Mouse (Mus musculus) kidney, embryonic 16.5 days (tissue): ENCODE results near the gene Hoxa7. TPM values are rescaled to one million over a fixed set of nuclear protein-coding genes. Genes with fewer than 3 reads are reported as not detected.

Source experiments
- ATAC-seq: fragments of 200-750 bp; cut with Nextera tagmentation; 2 replicates; pipeline ENCODE4 v1.8.0; 2017; ENCODE audit warnings: moderate TSS enrichment; ENCODE audit not compliant: low FRiP score, low TSS enrichment
- H3K27ac ChIP-seq: fragments of 300-500 bp; sonication (generic); 2 replicates; pipeline ENCODE4 v1.5.1; 2014; ENCODE audit warnings: low read length
- H3K27me3 ChIP-seq: fragments of 300-500 bp; sonication (generic); 2 replicates; pipeline ENCODE4 v1.6.1; 2014; ENCODE audit warnings: low read length, control low read depth, mixed read lengths; ENCODE audit not compliant: insufficient read depth
- H3K36me3 ChIP-seq: fragments of 300-500 bp; sonication (generic); 2 replicates; pipeline ENCODE4 v1.6.1; 2014; ENCODE audit warnings: low read length, control low read depth, mixed read lengths; ENCODE audit not compliant: insufficient read depth
- H3K4me1 ChIP-seq: fragments of 300-500 bp; sonication (generic); 2 replicates; pipeline ENCODE4 v1.6.1; 2014; ENCODE audit warnings: low read length, control low read depth, mixed read lengths; ENCODE audit not compliant: insufficient read depth
- H3K4me2 ChIP-seq: fragments of 300-500 bp; sonication (generic); replicated peaks from 2 replicates; pipeline ENCODE4 v1.6.1; 2014; ENCODE audit warnings: low read depth, low read length
- H3K4me3 ChIP-seq: fragments of 300-500 bp; sonication (generic); 2 replicates; pipeline ENCODE4 v1.5.1; 2014; ENCODE audit warnings: mild to moderate bottlenecking, low read length
- H3K9ac ChIP-seq: fragments of 300-500 bp; sonication (generic); replicated peaks from 2 replicates; pipeline ENCODE4 v1.6.1; 2014; ENCODE audit warnings: low read length
- H3K9me3 ChIP-seq: fragments of 300-500 bp; sonication (generic); 2 replicates; pipeline ENCODE4 v1.6.1; 2016; ENCODE audit warnings: low read length, control low read depth
- WGBS: fragments of 180-500 bp; shearing (Covaris S2); extraction: QIAGEN DNeasy Blood & Tissue Kit; methylation state at CpG from one replicate; pipeline ENCODE4 v1.1.7; 2014; 5-methylcytosine and 5-hydroxymethylcytosine counted together
- polyA plus RNA-seq: library from polyadenylated mRNA; unstranded; fragments of >200 nt; fragmentation: Nextera tagmentation; extraction: Ambion mirVana; gene quantifications from 2 replicates; pipeline ENCODE4 v1.2.1, GENCODE M21; 2015

Hoxa7 gene
- 25.7 and 27.5 TPM in 2 replicates for polyA plus RNA-seq

- peak; percentile 28 for ATAC-seq
- Histone ChIP-seq H3K4me2 (peak within 1 kb of the TSS; percentile 81), H3K36me3 (0 out of 2 replicates have a peak, but pooled peaks cover 7% of the 10 kb centered on the region), H3K27me3 (no peaks in the 10 kb centered on the region), H3K4me1 (peaks cover 34% of the 10 kb centered on the region), H3K9me3 (no peaks in the 10 kb centered on the region), H3K9ac (peak within 1 kb of the TSS; percentile 95), H3K4me3 (peak within 1 kb of the TSS; percentile 63), H3K27ac (peak within 1 kb of the TSS; percentile 97)
- WGBS, result under 1% methylated on average over 46 of the region's 46 CpGs
Measured at GRCm38 (mm10) chr6:52221337-52221992, at the start of gene Hoxa7. Hoxa7 (minus strand) TSS chr6:52221854.

DNA sequence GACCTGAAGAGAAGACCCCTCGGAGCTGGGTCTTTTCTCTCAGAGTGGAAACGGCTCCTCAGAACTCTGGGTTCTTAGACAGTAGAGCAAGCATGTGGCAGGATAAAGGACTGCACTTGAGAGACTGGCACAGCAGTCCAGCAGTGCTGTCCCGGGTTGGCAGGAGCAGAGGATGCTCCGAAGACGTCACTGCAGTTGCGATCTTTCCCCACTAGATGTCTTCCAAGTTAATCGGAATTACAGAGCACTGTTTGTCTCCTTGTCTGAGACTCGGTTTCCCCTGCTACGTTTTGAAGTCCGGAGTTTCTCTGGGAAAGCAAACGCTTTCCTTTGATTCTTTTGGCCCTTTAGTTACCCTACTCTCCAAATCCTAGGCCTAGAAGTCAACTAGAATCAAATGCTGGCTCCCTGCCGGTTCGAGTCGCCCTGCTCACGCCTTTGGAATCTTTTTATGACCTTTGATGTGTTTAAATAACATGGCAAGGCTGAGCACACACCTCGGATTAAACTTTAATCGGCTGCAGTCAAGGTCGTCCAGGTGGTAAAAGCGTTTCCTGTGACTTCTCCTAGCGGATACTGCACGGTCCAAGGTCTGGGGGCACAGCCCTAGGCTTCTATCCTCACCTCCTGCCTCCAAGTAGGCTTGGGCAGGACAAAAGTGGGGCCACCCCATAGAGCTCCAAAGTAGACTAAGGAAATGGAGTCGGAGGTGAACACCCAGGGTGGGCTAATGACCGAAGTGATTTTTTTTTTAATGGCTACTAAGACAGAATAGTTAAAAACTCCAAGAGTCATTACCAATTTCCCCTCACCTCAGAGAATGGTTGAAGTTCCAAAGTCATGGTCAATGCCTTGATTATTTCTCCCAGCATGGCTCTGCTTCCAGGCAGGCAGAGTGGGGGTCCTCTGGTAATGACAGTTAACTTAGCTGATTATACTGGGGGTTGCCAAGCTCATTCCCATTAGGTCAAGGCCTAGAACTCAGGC is 49.1 kb upstream of the Hoxa7 start:
- Histone ChIP-seq H3K27ac (no peak overlapping the region), H3K4me1 (0 out of 2 replicates have a peak, but pooled peaks cover 6% of the 10 kb centered on the region), H3K36me3 (no peaks in the 10 kb centered on the region), H3K9me3 (no peaks in the 10 kb centered on the region), H3K4me2 (peak overlapping the region; percentile 33), H3K4me3 (no peak overlapping the region), H3K9ac (no peak overlapping the region), H3K27me3 (peaks cover 96% of the 10 kb centered on the region)
- WGBS, result 6% methylated on average over 23 of the region's 23 CpGs
- ATAC-seq, result peak; percentile 19; the same call in 1 of the 2 replicates

DNA sequence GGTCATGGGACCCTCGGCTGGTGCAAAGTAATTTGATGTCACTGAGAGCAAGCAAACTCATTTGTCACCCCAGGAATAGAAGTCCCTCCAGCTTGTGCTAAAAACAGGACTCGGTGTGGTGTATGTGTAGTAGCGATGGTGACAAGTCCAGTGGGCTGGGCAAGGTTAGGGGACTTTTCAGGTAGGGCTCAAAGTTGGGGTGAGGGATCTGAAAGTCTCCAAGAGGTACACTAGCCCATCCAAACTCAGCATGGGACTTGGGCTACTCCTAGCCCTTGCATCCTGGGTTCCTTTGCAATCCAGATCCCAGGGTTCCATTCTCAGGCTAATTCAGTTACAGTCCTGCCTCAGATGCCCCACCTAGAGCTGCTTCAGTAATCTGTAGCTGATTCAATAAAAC is 47.1 kb upstream of the Hoxa7 start:
- WGBS, result 4% methylated on average over 3 of the region's 3 CpGs
- H3K4me3 ChIP-seq, result no peak overlapping the region
- no peaks in the 10 kb centered on the region for H3K9me3 ChIP-seq
- ATAC-seq, result no peak
- H3K4me2 ChIP-seq, result no peak overlapping the region
- H3K4me1 ChIP-seq, result 0 out of 2 replicates have a peak, but pooled peaks cover 6% of the 10 kb centered on the region
- H3K36me3 ChIP-seq, result no peaks in the 10 kb centered on the region
- H3K27me3 ChIP-seq, result peaks cover 96% of the 10 kb centered on the region
- H3K27ac ChIP-seq, result no peak overlapping the region
- H3K9ac ChIP-seq, result no peak overlapping the region

GRCm38 (mm10) chr6:52268341-52268740 is 46.7 kb upstream of the Hoxa7 start:
- H3K9ac ChIP-seq, result no peak overlapping the region
- peaks cover 96% of the 10 kb centered on the region for H3K27me3 ChIP-seq
- no peak overlapping the region for H3K27ac ChIP-seq
- no peak overlapping the region for H3K4me3 ChIP-seq
- H3K36me3 ChIP-seq, result no peaks in the 10 kb centered on the region
- ATAC-seq, result no peak
- no peak overlapping the region for H3K4me2 ChIP-seq
- 0 out of 2 replicates have a peak, but pooled peaks cover 6% of the 10 kb centered on the region for H3K4me1 ChIP-seq
- 7% methylated on average over 7 of the region's 7 CpGs for WGBS
- no peaks in the 10 kb centered on the region for H3K9me3 ChIP-seq

GRCm38 (mm10) chr6:52267691-52268090 is 46.0 kb upstream of the Hoxa7 start:
- no peaks in the 10 kb centered on the region for H3K9me3 ChIP-seq
- no peak overlapping the region for H3K27ac ChIP-seq
- peaks cover 91% of the 10 kb centered on the region for H3K27me3 ChIP-seq
- 0 out of 2 replicates have a peak, but pooled peaks cover 6% of the 10 kb centered on the region for H3K4me1 ChIP-seq
- 8% methylated on average over 3 of the region's 3 CpGs for WGBS
- H3K4me2 ChIP-seq, result no peak overlapping the region
- H3K36me3 ChIP-seq, result no peaks in the 10 kb centered on the region
- H3K4me3 ChIP-seq, result no peak overlapping the region
- ATAC-seq, result no peak
- no peak overlapping the region for H3K9ac ChIP-seq

DNA sequence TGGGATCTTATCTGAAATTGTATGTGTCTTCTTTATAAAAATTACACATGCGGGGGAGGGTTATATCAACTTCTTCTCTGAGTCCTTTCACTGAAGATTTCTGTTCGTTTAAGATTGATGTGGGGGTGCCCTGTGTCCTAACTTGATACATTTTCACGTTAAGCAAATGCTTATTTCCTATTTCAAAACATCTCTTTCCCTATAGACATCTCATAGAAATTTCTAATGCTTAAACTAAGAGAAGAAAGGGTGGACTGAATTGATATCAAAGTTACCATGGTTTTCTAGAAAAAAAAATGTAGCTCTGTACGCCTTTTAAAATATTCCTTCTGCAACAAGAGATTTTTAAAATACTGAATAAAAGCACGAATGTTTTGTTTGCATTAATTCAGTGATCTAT is 45.6 kb upstream of the Hoxa7 start:
- WGBS, result 18% methylated on average over 5 of the region's 5 CpGs
- no peaks in the 10 kb centered on the region for H3K36me3 ChIP-seq
- H3K4me3 ChIP-seq, result no peak overlapping the region
- no peaks in the 10 kb centered on the region for H3K9me3 ChIP-seq
- peaks cover 91% of the 10 kb centered on the region for H3K27me3 ChIP-seq
- H3K27ac ChIP-seq, result no peak overlapping the region
- H3K9ac ChIP-seq, result no peak overlapping the region
- no peak overlapping the region for H3K4me2 ChIP-seq
- ATAC-seq, result no peak
- H3K4me1 ChIP-seq, result 0 out of 2 replicates have a peak, but pooled peaks cover 6% of the 10 kb centered on the region

GRCm38 (mm10) chr6:52266666-52266985 is 45.0 kb upstream of the Hoxa7 start:
- Histone ChIP-seq H3K4me3 (no peak overlapping the region), H3K4me1 (0 out of 2 replicates have a peak, but pooled peaks cover 6% of the 10 kb centered on the region), H3K4me2 (no peak overlapping the region), H3K9ac (no peak overlapping the region), H3K36me3 (no peaks in the 10 kb centered on the region), H3K27me3 (peaks cover 93% of the 10 kb centered on the region), H3K27ac (no peak overlapping the region), H3K9me3 (no peaks in the 10 kb centered on the region)
- no peak for ATAC-seq
- 3% methylated on average over 9 of the region's 9 CpGs for WGBS

DNA sequence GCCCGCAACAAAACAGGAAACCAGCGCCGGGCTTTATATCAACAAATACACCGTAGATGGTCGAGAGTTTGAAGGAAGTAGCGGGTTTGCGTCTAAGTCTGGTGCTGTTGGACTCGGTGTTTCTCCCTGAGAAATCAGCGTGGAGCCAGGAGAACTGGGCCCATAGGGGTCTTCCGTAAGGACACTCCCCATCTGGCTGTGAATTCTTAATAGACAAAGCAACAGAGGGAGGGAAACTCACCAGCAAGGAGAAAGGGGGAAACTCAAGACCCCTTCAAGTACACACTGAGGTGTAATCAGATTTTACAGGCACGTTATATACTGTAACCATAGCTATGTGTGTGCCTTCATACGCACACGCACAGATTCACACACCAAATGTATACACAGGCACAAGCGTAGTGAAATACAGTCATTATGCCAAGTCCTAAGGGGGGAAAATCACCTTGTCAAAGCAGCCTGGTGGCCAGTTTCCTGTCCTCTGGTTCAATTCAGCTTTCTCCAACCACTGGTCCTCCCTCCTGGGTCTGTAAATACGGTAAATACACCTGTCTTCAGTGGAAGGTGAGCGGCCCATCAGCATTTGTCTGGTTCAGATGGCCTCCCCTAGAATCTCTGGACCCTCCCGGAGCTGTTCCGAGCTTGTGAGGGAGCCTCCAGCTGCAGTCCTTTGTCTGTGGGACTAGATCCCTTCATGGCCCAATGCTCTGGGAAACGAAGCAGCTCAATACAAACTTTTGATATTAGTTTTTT is 44.4 kb upstream of the Hoxa7 start:
- ATAC-seq, result no peak
- no peak overlapping the region for H3K4me3 ChIP-seq
- H3K27me3 ChIP-seq, result peaks cover 93% of the 10 kb centered on the region
- H3K9ac ChIP-seq, result no peak overlapping the region
- H3K9me3 ChIP-seq, result no peaks in the 10 kb centered on the region
- H3K36me3 ChIP-seq, result no peaks in the 10 kb centered on the region
- 2% methylated on average over 19 of the region's 19 CpGs for WGBS
- H3K27ac ChIP-seq, result no peak overlapping the region
- H3K4me1 ChIP-seq, result 0 out of 2 replicates have a peak, but pooled peaks cover 6% of the 10 kb centered on the region
- H3K4me2 ChIP-seq, result no peak overlapping the region

DNA sequence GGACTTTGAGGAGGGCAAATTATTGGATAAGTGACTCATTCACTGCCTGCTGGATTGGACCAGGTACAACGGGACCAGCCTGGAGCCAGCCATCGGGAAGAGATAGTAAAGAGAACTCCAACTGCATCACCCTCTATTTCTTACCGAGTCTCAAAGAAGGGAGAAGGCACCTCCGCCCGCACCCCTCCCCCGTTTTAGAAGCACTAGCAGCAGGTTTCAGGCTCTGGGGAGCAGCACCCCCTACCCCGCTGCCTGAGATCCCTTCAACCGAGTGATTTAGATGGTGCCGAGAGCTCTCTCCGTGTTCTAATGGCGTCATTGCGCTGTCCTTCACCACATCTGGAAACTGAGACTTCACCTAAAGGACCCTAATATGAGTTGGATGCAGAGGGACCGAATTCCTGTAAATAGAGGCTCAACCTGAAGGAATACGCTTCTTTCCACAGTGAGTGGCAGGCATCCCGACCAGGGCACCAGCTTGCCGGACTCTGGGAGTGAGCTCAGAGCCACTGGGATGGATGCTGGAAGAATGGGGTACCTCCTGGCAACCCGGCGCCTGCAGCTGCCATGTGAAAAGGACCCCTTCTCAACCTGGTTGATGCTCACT is 43.8 kb upstream of the Hoxa7 start:
- no peak for ATAC-seq
- H3K9me3 ChIP-seq, result no peaks in the 10 kb centered on the region
- no peaks in the 10 kb centered on the region for H3K36me3 ChIP-seq
- peaks cover 6% of the 10 kb centered on the region; the same call in 1 of the 2 replicates for H3K4me1 ChIP-seq
- 2% methylated on average over 18 of the region's 18 CpGs for WGBS
- no peak overlapping the region for H3K9ac ChIP-seq
- no peak overlapping the region for H3K4me3 ChIP-seq
- peaks cover 92% of the 10 kb centered on the region for H3K27me3 ChIP-seq
- H3K27ac ChIP-seq, result no peak overlapping the region
- H3K4me2 ChIP-seq, result no peak overlapping the region
